Mouse (Mus musculus): ENCODE data around the gene Magix. TPM values are rescaled to one million over a fixed set of nuclear protein-coding genes. Genes with fewer than 3 reads are reported as not detected.
A peak's percentile ranks its signal among the peaks of the same experiment; 100 is the strongest.

The Magix gene
- polyA plus RNA-seq, 1 experiment from 2014 or later, result 0.25 TPM

DNA sequence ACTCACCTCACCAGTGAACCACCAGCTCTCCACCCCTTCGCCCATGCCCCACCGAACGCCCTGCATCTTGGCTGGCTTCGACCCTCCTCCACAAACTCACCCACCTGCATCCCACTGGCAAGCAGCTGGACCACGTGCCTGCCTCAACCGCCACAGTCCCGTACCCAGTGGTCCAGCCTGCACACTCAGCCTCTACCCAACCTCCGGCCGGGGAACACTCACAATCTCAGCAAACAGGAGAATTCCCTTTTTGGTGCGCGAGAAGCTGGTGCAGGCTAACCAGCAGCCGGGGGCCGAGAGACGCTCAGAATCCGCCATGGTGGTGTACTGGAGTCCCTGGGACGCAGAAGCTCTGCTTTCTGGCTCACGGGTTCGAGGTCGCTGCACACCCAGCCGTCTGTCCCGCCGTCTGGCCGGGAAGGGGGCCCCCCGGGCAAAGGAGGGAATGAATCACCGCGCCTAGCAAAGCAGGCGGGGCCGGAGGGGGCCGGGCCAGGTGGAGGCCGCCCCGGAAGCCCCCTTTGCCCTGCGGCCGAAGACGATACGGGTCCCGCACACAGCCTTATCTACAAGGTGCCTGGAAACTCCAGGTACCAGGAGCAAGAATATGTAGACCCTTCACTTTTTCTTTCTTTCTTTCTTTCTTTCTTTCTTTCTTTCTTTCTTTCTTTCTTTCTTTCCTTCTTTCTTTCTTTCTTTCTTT lies 10.0 kb downstream of the Magix start, which contains the start of gene Plp2:
TSS of gene Plp2 (minus strand) at position 470 of the 703 bp plus-strand sequence.
- no peaks in the 10 kb centered on the region for H3K9me3 ChIP-seq (ENCODE audit: control insufficient read depth, low read length)
- peak within 1 kb of the TSS; percentile 46 for H3K4me2 ChIP-seq (replicated peaks; ENCODE audit: low read depth, low read length)
- DNase-seq (ENCODE audit: low spot score) (no peak), ATAC-seq (ENCODE audit: low FRiP score) (peak; percentile 62)
- no peaks in the 10 kb centered on the region for H3K4me1 ChIP-seq (replicated peaks; ENCODE audit: control insufficient read depth, insufficient read depth, low read length)
- H3K4me3 ChIP-seq (ENCODE audit: low read depth, low read length), result peak within 1 kb of the TSS; percentile 32
- H3K9ac ChIP-seq (ENCODE audit: low read depth, low read length), result peak within 1 kb of the TSS; percentile 40
- WGBS, result 17% methylated on average over 14 of the region's 36 CpGs
- H3K27me3 ChIP-seq (ENCODE audit: control insufficient read depth, insufficient read depth, low read length), result no peaks in the 10 kb centered on the region
- H3K27ac ChIP-seq (ENCODE audit: low read depth, low read length), result no peak within 1 kb of the TSS
- H3K36me3 ChIP-seq (ENCODE audit: control insufficient read depth, insufficient read depth, low read length), result no peaks in the 10 kb centered on the region

DNA sequence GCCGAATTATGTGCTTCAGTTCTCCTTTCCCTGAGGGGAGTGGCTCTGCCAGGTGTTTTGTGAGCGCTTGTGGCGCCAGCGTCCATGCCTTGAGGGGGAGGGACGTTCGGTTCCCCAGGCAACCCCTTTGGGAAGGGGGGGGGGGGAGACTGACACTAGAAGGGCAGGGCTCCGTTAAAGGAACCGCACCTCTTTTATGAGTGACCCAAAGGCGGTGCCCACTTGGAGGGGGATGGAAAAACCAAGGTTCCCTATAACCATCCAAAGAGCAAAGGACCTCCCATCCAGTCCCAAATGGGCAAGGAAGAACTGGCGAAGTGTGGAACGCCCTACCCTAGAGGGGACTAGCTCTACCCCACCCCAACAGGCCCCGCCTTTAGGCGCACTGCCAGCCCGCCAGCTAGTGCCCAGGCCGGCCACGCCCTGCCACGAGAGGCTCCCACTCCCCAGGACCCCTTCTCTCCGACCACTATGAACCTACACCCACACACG lies 10.6 kb downstream of the Magix start:
- H3K4me2 ChIP-seq (replicated peaks; ENCODE audit: low read depth, low read length), result peak overlapping the region; percentile 46
- no peaks in the 10 kb centered on the region for H3K4me1 ChIP-seq (replicated peaks; ENCODE audit: control insufficient read depth, insufficient read depth, low read length)
- ATAC-seq (ENCODE audit: low FRiP score) (peak; percentile 82), DNase-seq (ENCODE audit: low spot score) (peak; percentile 53)
- no peaks in the 10 kb centered on the region for H3K36me3 ChIP-seq (ENCODE audit: control insufficient read depth, insufficient read depth, low read length)
- H3K27ac ChIP-seq (ENCODE audit: low read depth, low read length), result no peak overlapping the region
- no peaks in the 10 kb centered on the region for H3K9me3 ChIP-seq (ENCODE audit: control insufficient read depth, low read length)
- H3K27me3 ChIP-seq (ENCODE audit: control insufficient read depth, insufficient read depth, low read length), result no peaks in the 10 kb centered on the region
- WGBS, result 12% methylated on average over 18 of the region's 19 CpGs
- H3K4me3 ChIP-seq (ENCODE audit: low read depth, low read length), result peak overlapping the region; percentile 32
- H3K9ac ChIP-seq (ENCODE audit: low read depth, low read length), result peak overlapping the region; percentile 40; the same call in 1 of the 2 replicates

DNA sequence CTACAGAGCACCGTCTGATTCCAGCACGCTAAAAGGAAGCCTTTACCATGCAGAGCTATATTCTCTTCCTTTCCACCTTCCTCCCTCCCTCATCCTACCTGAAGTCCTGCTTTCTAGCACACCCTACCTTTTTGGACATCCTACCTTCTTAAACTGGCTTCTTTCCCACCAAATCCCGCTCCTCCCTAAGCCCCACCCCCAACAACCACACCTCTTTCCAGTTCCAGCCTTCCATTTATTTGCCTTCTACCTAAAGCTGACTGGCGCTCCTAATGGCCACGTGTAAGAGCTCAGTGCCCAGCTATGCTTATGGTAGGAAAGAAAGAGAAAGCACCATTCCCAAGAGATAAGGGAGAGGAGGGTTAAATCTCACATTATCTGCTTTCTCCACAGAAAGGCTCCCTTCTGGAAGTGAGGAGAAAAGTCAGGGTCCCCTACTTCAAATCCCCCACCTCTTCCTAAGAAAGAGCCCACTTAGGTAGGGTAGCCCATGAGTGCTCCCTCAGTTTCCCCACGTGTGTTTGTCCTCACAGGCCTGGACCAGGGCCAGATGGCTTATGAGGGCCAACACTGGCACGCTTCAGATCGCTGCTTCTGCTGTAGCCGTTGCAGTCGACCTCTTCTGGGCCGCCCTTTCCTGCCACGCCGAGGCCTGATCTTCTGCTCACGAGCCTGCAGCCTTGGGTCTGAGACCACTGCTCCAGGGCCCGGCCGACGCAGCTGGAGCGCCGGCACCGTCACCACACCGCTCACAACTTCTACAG lies 15.1 kb downstream of the Magix start:
- ATAC-seq (ENCODE audit: low FRiP score) (no peak), DNase-seq (ENCODE audit: low spot score) (no peak)
- no peak overlapping the region for H3K4me3 ChIP-seq (ENCODE audit: low read depth, low read length)
- no peaks in the 10 kb centered on the region for H3K36me3 ChIP-seq (ENCODE audit: control insufficient read depth, insufficient read depth, low read length)
- no peaks in the 10 kb centered on the region for H3K4me1 ChIP-seq (replicated peaks; ENCODE audit: control insufficient read depth, insufficient read depth, low read length)
- H3K27ac ChIP-seq (ENCODE audit: low read depth, low read length), result no peak overlapping the region
- H3K4me2 ChIP-seq (replicated peaks; ENCODE audit: low read depth, low read length), result no peak overlapping the region
- H3K9me3 ChIP-seq (ENCODE audit: control insufficient read depth, low read length), result no peaks in the 10 kb centered on the region
- WGBS, result 70% methylated on average over 21 of the region's 21 CpGs
- H3K9ac ChIP-seq (ENCODE audit: low read depth, low read length), result no peak overlapping the region
- H3K27me3 ChIP-seq (ENCODE audit: control insufficient read depth, insufficient read depth, low read length), result no peaks in the 10 kb centered on the region

DNA sequence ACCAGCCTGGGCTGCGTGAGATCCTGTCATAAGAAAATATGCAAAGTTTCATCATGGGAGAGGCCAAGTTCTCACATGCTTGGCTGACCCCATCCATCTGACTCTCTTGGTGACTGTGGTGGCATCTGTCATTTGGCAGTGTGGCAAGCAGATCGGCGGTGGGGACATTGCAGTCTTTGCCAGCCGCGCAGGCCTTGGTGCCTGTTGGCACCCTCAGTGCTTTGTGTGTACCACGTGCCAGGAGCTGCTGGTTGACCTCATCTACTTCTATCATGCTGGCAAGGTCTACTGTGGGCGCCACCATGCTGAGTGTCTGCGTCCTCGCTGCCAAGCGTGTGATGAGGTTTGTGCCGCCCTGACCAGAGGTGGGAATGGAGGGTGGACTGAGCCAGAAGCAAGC lies 16.3 kb downstream of the Magix start:
- Histone ChIP-seq H3K36me3 (ENCODE audit: control insufficient read depth, insufficient read depth, low read length) (no peaks in the 10 kb centered on the region), H3K4me1 (replicated peaks; ENCODE audit: control insufficient read depth, insufficient read depth, low read length) (no peaks in the 10 kb centered on the region), H3K9me3 (ENCODE audit: control insufficient read depth, low read length) (no peaks in the 10 kb centered on the region), H3K27me3 (ENCODE audit: control insufficient read depth, insufficient read depth, low read length) (no peaks in the 10 kb centered on the region), H3K27ac (ENCODE audit: low read depth, low read length) (no peak overlapping the region), H3K4me2 (replicated peaks; ENCODE audit: low read depth, low read length) (no peak overlapping the region), H3K9ac (ENCODE audit: low read depth, low read length) (no peak overlapping the region), H3K4me3 (ENCODE audit: low read depth, low read length) (no peak overlapping the region)
- WGBS, result 87% methylated on average over 11 of the region's 11 CpGs
- DNase-seq (ENCODE audit: low spot score) (no peak), ATAC-seq (ENCODE audit: low FRiP score) (no peak)

DNA sequence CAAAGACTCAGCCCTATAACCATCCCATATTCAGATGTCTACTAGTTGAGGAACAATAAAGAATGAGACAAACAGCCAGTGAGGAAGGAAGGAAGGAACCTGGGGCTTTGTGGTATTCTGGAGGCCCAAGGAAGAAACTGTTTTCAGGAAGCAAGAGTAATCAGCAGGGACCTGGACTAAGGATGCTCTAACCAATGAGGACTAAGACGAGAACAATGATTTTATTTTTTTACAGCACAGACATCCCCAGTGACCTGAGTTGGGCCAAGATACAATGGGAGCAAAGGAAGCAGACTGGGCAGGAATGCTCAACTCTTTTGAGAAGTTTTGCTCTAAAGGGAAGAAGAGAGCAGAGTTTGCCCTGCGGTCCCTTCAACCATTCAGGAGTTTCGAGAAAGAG lies 18.1 kb downstream of the Magix start:
- H3K9ac ChIP-seq (ENCODE audit: low read depth, low read length), result no peak overlapping the region
- H3K4me1 ChIP-seq (replicated peaks; ENCODE audit: control insufficient read depth, insufficient read depth, low read length), result no peaks in the 10 kb centered on the region
- H3K36me3 ChIP-seq (ENCODE audit: control insufficient read depth, insufficient read depth, low read length), result no peaks in the 10 kb centered on the region
- H3K4me2 ChIP-seq (replicated peaks; ENCODE audit: low read depth, low read length), result no peak overlapping the region
- no peak for ATAC-seq (ENCODE audit: low FRiP score)
- DNase-seq (ENCODE audit: low spot score), result no peak
- no peak overlapping the region for H3K4me3 ChIP-seq (ENCODE audit: low read depth, low read length)
- 77% methylated on average over 3 of the region's 3 CpGs for WGBS
- H3K27me3 ChIP-seq (ENCODE audit: control insufficient read depth, insufficient read depth, low read length), result no peaks in the 10 kb centered on the region
- H3K27ac ChIP-seq (ENCODE audit: low read depth, low read length), result no peak overlapping the region
- H3K9me3 ChIP-seq (ENCODE audit: control insufficient read depth, low read length), result no peaks in the 10 kb centered on the region

DNA sequence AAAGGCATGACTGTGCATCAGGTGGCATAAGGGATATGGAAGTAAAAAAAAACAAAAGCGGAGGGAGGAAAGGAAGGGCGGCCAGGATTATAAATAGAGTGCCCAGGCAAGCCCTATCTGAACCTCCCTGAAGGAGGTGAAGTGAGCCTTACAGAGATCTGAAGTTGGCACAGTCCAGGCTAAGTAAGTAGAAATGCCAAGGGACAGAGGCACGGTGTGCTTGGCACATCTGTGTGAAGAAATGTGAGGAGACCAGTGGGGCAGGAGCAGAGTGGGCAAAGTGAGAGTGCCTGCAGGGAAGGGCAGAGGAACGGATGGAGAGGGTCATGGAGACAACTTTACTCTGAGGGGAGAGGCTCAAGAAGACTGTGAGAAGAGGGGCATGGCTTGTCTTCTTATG lies 20.0 kb downstream of the Magix start:
- no peaks in the 10 kb centered on the region for H3K9me3 ChIP-seq (ENCODE audit: control insufficient read depth, low read length)
- no peak for ATAC-seq (ENCODE audit: low FRiP score)
- WGBS, result 82% methylated on average over 4 of the region's 4 CpGs
- H3K4me1 ChIP-seq (replicated peaks; ENCODE audit: control insufficient read depth, insufficient read depth, low read length), result no peaks in the 10 kb centered on the region
- H3K27me3 ChIP-seq (ENCODE audit: control insufficient read depth, insufficient read depth, low read length), result no peaks in the 10 kb centered on the region
- H3K27ac ChIP-seq (ENCODE audit: low read depth, low read length), result no peak overlapping the region
- no peaks in the 10 kb centered on the region for H3K36me3 ChIP-seq (ENCODE audit: control insufficient read depth, insufficient read depth, low read length)
- no peak overlapping the region for H3K9ac ChIP-seq (ENCODE audit: low read depth, low read length)
- H3K4me2 ChIP-seq (replicated peaks; ENCODE audit: low read depth, low read length), result no peak overlapping the region
- H3K4me3 ChIP-seq (ENCODE audit: low read depth, low read length), result no peak overlapping the region
- DNase-seq (ENCODE audit: low spot score), result no peak

DNA sequence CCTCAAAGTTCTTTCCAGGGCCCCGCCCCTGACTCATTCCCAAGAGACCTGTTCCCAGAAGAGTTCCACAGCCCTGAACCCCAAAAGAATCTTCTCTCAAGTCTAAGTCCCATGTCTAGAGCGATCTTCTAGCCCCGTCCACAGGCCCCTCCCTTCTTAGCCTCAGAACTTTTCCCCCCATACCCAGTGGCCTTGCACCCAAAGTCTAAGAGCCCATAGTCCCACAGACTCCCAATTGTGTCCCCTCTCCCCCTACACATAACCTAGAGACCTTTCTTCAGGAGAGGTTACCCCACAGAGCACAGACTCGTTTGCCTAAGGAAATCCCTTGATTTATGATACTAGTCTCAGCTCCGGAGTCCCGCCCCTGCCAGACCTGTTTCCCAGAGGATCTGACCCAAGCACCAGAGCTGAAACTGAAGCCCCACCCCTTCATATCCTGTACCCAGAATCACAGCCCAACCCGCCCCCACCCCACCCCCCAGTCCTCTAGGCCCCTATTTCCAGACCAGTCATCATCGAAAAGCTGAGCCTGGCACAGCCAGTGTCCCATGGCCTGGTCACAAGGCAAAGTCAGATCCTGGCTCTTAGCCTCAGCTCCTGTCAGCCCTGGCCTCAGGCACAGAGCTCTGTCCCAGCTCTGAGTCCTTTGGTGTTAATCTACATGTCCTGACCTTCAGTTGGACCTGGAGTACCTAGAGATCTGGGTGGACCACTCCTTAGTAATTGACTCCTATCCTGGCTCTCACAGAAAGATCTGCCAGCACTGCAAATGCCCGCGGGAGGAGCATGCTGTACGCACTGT lies 22.1 kb downstream of the Magix start:
- H3K4me3 ChIP-seq (ENCODE audit: low read depth, low read length), result no peak overlapping the region
- no peak for DNase-seq (ENCODE audit: low spot score)
- 47% methylated on average over 11 of the region's 11 CpGs for WGBS
- no peaks in the 10 kb centered on the region for H3K4me1 ChIP-seq (replicated peaks; ENCODE audit: control insufficient read depth, insufficient read depth, low read length)
- no peaks in the 10 kb centered on the region for H3K9me3 ChIP-seq (ENCODE audit: control insufficient read depth, low read length)
- no peak overlapping the region for H3K4me2 ChIP-seq (replicated peaks; ENCODE audit: low read depth, low read length)
- ATAC-seq (ENCODE audit: low FRiP score), result peak; percentile 12
- H3K9ac ChIP-seq (ENCODE audit: low read depth, low read length), result no peak overlapping the region
- no peaks in the 10 kb centered on the region for H3K36me3 ChIP-seq (ENCODE audit: control insufficient read depth, insufficient read depth, low read length)
- H3K27me3 ChIP-seq (ENCODE audit: control insufficient read depth, insufficient read depth, low read length), result no peaks in the 10 kb centered on the region
- no peak overlapping the region for H3K27ac ChIP-seq (ENCODE audit: low read depth, low read length)

DNA sequence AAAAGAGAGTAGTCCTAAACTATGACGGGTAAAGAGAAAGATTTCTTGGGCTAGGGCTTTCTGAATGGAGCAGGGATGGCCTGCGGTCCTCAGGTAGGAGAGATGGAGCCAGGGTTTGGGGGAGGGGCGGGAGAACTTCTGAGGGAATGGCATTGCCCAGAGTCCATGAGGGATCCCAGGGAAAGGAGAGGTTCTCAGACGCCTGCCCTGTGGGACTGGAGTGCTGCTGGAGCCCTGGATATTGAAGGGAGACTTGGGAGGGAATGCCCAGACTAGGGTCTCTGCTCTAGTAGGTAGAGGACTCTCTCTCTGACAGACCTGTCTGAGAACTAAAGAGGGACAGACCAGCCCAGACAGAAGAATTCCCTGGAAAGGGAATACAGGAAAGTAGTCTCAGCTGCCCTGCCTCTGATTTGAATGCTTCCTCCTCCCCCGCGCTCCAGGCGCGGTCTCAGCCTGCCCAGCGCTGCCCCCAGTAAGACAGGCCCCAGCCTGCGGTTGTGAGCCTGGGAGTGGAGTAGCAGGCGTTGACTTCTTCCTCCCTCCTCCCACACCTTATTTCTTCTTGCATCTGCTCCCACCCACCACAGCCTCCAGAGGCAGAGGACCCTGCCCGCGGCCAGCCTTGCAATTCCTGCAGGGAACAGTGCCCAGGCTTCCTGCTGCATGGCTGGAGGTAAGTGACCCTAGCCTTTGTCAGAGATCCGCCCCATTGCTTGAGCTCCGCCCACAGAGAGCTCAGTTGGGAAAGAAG lies 22.8 kb downstream of the Magix start:
- Histone ChIP-seq H3K27me3 (ENCODE audit: control insufficient read depth, insufficient read depth, low read length) (no peaks in the 10 kb centered on the region), H3K36me3 (ENCODE audit: control insufficient read depth, insufficient read depth, low read length) (no peaks in the 10 kb centered on the region), H3K4me1 (replicated peaks; ENCODE audit: control insufficient read depth, insufficient read depth, low read length) (no peaks in the 10 kb centered on the region), H3K9me3 (ENCODE audit: control insufficient read depth, low read length) (no peaks in the 10 kb centered on the region), H3K4me2 (replicated peaks; ENCODE audit: low read depth, low read length) (peak overlapping the region; percentile 11; the same call in 1 of the 2 replicates), H3K27ac (ENCODE audit: low read depth, low read length) (no peak overlapping the region), H3K4me3 (ENCODE audit: low read depth, low read length) (no peak overlapping the region), H3K9ac (ENCODE audit: low read depth, low read length) (no peak overlapping the region)
- 16% methylated on average over 10 of the region's 15 CpGs for WGBS
- DNase-seq (ENCODE audit: low spot score) (no peak), ATAC-seq (ENCODE audit: low FRiP score) (peak; percentile 63; the same call in 1 of the 2 replicates)
